Mouse (Mus musculus): Measurements from ENCODE around the gene Myl6b.
"Not testable (repeated sequence)": the region's sequence is repeated elsewhere in the genome, so short reads cannot be mapped to it uniquely, and the experiment has no call there.

Gene Myl6b

DNA sequence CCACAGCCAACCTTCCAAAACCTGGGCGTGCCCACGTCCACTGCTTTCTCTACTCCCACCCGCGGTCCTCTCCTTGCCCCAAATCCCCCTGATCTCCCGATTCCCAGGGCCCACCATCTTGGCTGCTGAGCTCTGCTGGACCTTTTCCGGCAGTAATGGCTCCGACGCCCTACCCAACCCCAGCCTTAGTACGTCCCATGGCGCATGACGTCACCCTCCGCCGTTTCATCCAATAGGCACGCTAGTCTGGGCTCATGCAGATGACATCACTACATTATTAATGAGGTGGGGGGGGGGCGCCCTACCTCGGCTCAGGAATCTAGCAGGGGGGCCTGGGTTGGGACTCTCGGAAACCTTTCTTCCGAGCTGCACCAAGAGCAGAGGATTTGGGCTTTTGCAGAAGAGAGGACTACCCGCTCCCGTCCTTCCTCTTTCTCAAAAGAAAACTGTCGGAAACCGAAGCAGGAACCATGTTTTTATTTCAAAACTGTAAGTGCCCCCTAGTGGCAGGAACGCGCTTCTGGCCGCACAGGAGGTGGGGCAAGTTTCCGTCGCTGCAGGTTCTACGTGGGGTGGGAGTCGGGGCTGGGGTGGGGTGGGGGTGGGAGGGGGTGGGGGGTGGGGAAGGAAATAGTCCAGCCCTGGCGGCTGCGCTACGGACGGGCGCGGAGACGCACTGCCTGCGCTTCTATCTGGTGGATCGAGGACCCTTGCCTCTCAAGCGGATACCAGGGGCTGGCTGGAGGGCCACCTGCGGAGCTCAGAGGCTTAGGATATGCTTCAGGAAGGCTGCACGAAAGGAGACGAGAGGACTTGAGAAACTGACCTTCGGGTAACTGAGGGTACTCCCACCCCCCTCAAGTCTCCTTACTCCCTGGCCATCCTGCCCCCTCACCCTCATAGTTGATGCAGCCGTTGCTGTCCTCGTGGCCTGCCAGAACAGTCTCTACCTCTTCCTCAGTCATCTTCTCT is 4.5 kb downstream of the Myl6b start, which contains the start of gene Myl6:
TSS of gene Myl6 (minus strand) at position 451 of the 972 bp plus-strand sequence.
- DNase-seq (ENCODE audit: low spot score in 2 of 2), result peak; percentile 97 to 98

GRCm38 (mm10) chr10:128493319-128493694 is 5.2 kb downstream of the Myl6b start:
- DNase-seq (ENCODE audit: low spot score in 2 of 2), result peak in 1 of 2 experiments; percentile 36

DNA sequence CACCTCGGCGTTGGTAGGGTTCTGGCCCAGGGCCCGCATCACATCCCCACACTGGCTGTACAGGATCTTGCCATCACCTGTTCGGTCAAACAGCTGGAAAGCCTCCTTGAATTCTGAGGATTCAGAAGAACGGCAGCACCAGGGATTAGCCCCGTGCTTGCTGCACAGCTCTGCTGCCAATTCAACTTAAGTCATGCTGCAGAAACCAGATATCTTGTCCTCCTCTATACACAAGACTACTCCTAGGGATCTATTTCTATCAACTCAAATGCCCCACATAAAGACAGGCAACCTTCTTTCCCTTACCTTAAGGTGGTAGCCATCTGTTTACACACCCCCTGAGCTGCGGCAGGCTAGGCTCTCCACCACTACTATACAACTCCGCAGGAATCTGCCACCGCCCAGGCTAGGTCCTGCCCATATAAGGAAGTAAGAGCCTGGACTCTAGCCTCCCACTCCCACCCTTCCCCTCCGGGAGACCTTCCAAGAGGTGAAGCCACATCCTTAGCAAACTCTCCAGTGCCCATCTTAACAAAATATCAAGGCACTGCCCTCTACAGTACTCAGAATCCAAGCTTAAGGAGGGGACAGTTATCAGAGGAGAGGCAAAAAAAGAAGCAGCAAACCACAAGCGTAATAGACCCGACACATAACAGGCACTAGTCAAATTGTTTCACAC is 5.7 kb downstream of the Myl6b start:
- DNase-seq (ENCODE audit: low spot score in 2 of 2), result peak; percentile 63 to 73

GRCm38 (mm10) chr10:128492051-128492450 is 6.4 kb downstream of the Myl6b start:
- not testable (repeated sequence) for DNase-seq (ENCODE audit: low spot score in 2 of 2)

DNA sequence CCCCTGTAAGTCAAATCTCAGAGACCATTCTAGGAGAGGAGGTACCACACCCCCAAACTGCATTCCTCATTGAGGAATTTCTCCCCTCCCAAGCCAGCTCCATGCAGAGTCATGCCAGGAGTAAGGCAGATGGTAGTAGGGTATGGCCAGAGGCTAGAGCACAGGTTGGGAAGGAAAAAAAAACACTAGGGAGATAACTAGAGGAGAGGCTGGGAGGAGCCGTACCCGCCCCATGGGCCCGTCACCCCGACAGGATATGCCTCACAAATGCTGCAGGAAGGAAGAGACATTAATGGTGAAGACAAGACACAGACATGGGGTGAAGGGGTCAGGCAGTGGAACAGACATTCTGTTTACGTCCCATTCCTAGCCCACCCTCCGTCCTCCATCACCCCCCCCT is 7.0 kb downstream of the Myl6b start:
- peak in 1 of 2 experiments; percentile 23 for DNase-seq (ENCODE audit: low spot score in 2 of 2)

DNA sequence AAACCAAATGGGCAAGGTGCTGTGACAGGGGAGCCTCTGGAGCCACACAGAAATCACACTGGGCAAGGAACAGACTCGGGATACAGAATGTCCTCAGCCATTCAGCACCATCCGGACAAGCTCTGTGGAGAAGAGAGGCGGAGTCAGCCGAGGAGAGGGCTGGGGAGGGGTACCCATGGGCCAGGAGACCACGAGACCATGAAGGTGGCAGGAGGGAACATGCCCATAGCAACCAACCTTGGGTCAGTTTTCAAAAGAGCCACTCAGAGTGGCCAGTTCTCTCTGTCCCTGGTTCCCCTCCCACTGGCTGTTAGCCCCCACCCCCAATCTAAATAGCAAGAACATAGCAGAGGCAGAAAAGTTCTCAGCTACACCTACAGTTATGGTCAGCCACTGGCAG is 7.6 kb downstream of the Myl6b start:
- no peak for DNase-seq (ENCODE audit: low spot score in 2 of 2)

DNA sequence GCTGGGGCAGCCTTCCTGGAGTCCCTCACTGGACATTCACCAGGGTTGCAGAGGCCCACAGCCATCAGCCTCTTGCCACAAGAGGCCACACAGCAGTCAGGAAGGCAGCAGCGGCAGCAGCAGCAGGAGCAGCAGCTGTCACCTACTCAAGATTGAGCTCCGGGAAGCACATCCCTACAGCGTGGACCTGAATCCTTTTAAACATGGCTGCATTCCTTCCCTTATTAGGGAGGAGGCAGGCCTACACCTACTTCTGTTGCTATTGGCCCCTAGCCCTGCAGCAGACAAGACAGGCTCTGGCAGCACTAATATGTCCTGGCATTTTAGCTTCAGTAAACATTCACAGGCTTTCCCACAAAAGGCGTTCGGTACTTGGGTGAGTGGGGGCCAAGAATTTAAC is 8.3 kb downstream of the Myl6b start:
- no peak for DNase-seq (ENCODE audit: low spot score in 2 of 2)

DNA sequence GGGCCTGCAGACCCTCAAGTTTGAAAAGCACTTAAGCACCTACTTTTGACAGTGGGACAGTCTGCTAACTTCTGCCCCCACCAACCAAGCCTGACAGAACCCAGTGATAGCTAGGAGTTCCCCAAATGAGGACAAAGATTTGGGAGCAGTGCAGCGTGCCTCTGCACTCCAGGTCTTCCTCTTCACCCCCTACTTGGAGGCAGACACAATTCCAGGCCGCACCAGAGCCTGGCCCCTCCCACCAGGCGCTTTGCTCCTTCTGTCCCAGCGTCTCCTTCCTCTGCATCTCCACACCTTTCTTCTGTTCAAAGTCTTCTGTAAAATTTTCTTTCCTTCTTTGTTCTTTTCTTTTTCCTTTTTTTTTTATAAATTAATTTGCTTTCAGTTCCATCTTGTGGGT is 8.7 kb downstream of the Myl6b start:
- peak in 1 of 2 experiments; percentile 14 for DNase-seq (ENCODE audit: low spot score in 2 of 2)

- DNase-seq (ENCODE audit: low spot score in 2 of 2), result no peak
These were observed 9.1 kb downstream of the Myl6b start for GRCm38 (mm10) chr10:128489380-128489779.

DNA sequence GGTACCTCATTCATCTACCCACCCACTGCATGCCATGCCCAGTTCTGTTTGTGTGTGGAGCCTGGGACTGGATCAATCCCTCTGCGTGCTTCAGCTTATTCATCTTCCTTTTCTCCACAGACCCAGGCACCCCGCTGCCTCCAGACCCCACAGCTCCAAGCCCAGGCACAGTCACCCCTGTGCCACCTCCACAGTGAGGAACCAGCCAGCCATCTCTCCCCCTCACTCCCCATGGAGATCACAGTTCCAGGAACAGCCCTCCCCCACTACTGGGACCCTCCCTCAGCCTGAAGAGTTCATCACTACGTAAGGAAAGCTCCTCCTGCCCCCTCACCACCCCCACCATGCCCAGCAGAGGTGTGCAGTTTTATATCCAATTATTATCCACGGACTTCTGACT is 9.7 kb downstream of the Myl6b start:
- peak in 1 of 2 experiments; percentile 11 for DNase-seq (ENCODE audit: low spot score in 2 of 2)

DNA sequence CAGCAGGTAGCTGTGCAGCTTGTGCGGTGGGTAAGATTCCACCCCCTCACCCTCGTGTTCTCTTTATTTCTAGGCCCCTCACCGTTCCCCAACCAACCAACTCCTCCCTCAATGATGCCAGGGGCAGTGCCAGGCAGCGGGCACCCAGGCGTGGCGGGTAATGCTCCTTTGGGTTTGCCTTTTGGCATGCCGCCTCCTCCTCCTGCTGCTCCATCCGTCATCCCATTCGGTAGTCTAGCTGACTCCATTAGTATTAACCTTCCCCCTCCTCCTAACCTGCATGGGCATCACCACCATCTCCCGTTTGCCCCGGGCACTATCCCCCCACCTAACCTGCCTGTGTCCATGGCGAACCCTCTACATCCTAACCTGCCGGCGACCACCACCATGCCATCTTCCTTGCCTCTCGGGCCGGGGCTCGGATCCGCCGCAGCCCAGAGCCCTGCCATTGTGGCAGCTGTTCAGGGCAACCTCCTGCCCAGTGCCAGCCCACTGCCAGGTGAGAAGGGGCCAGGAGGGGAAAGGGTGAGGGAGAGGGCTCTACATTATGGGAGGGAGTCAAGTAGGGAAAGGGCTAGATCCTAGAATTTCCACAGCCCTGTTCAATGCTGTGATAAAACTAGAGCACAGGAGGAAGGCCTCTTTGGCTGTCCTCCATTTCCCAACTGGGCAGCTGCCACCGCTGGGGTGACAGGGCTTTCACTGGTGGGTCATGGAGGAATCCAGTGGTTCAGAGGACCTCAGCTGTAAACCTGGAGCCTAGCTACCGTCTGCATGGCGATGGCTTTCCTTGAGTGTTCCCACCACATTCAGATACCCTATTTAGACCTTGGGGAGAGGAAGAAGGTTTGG is 10.4 kb downstream of the Myl6b start:
- no peak for DNase-seq (ENCODE audit: low spot score in 2 of 2)

DNA sequence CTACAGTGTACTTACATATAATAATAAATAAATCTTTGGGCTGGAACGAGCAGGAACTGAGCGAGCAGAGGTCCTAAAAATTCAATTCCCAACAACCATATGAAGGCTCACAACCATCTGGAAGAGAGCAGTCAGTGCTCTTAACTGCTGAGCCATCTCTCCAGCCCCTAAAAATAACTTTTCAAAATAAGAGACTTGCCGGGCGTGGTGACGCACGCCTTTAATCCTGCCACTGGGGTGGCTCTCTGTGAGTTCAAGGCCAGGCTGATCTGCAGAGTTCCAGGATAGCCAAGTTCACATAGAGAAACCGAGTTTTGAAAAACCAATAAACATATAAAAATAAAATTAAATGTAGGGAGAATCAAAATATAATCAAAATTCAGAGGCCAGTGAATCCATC is 12.1 kb downstream of the Myl6b start:
- DNase-seq (ENCODE audit: low spot score in 2 of 2), result no peak

- no peak for DNase-seq (ENCODE audit: low spot score in 2 of 2)
These were observed 24.1 kb downstream of the Myl6b start for GRCm38 (mm10) chr10:128474366-128474765.

- no peak for DNase-seq (ENCODE audit: low spot score in 2 of 2)
These were observed 38.2 kb downstream of the Myl6b start for GRCm38 (mm10) chr10:128460270-128460630.

DNA sequence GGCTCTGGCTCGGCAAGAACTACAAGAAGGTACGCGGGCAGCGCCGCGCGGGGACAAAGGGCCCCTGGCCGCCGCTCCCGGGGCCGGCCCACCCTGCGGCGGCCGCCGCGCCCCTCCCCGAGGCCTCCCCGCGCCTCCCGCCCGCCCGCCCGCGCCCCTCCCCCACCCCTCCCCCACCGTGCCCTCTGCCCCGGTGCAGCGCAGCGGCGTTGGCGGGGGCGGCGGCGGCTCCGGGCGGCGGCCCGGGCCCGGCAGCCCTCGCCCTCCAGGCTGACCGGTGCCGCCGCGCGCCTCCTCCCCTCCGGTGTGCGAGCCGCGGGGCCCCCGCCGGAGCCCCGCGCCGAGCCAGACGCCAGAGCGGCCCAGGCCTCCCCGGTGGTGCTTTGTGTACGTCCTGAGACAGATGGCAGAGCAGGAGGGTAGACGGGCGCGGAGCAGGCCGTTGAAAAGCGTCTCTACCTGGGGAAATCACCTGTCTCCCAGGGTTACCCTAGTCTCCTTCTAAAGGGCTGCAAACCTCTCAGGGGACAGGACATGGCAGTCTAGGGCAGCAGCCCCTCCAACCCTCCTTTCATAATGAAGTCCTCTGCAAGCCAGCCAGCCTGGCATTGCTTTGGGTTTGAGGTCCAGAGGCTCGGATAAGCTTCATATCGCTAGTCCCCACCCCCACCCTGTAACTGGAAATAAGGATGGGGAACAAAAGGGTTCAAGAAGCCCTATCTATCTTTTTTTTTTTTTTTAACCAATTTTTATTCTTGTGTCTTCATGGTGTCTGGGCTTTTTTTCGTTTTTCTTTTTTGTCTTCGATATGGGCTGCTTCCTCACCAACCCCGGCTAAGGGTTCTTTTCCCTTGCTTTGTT is 38.8 kb downstream of the Myl6b start:
- peak; percentile 36 to 44 for DNase-seq (ENCODE audit: low spot score in 2 of 2)

- peak; percentile 66 to 77 for DNase-seq (ENCODE audit: low spot score in 2 of 2)
These were observed 39.6 kb downstream of the Myl6b start, which contains the start of gene Smarcc2 for GRCm38 (mm10) chr10:128458719-128459408. Gene Smarcc2, plus strand, starts transcription at chr10:128459248.

DNA sequence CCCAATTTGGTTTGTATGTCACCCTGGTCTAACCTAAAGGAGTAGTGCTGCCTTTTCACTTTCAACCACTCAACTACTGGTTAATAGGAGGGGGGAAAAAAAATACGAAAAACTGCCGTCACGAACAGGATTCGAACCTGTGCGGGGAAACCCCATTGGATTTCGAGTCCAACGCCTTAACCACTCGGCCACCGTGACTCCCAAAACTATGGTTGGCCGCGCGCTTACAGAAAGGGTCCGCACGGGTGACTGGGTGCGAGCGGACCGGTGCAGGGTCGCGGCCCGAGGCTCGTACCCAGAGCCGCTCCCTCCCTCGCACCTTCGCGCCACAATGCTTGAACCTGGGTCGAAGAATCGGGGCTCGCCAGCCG is 40.2 kb downstream of the Myl6b start:
- peak; percentile 94 to 98 for DNase-seq (ENCODE audit: low spot score in 2 of 2)

GRCm38 (mm10) chr10:128457676-128458075 is 40.8 kb downstream of the Myl6b start:
- no peak for DNase-seq (ENCODE audit: low spot score in 2 of 2)

- peak in 1 of 2 experiments; percentile 67 for DNase-seq (ENCODE audit: low spot score in 2 of 2)
These were observed 43.2 kb downstream of the Myl6b start for GRCm38 (mm10) chr10:128455280-128455679.

- DNase-seq (ENCODE audit: low spot score in 2 of 2), result no peak
These were observed 44.0 kb downstream of the Myl6b start for GRCm38 (mm10) chr10:128454471-128454870.

All from frontal cortex, postnatal 36 days (tissue).